Mouse (Mus musculus) cortical plate, adult 2 months (tissue): ENCODE results near the gene Farp1.

Experiments used
- CTCF ChIP-seq: fragments of 200-500 bp; IDR thresholded peaks from 2 replicates; pipeline ENCODE4 v1.5.1; 2011; ENCODE audit warnings: mild to moderate bottlenecking, control low read depth, low read length; ENCODE audit not compliant: insufficient read depth; ENCODE audit errors: extremely low read depth
- POLR2A ChIP-seq: fragments of 200-500 bp; IDR thresholded peaks from 2 replicates; pipeline ENCODE4 v1.6.1; 2011; ENCODE audit warnings: mild to moderate bottlenecking, low read length, control low read depth; ENCODE audit not compliant: insufficient read depth; ENCODE audit errors: extremely low read depth

DNA sequence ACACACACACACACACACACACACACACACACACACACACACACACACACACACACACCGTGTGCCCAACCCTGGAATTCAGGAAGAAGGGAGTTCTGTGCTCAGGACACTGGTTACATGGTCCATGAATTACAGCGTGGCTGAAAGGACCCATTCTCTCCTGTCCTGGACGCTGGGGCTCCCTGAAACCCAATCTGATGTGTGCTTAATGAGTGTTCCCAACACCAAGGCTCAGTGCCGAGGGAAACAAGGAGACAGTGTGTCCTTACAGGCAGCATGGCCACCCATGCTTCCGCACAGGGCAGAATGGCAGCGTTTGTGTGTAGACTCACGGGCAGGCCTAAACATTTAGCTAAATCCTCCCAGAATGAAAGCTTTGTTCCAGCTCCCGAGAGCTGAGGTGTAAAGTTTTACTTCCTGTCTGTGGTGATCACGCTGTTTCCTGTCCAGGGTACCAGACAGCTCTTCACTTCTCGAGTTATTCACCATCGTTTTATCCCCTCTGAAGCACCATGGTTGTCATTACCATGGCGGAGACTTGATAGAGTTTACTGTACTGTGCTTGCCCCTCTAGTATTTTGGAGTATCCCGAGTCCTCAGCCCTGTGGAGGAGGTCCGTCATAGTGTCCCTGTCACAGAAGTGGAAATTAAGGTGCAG, 164.0 kb downstream of the Farp1 start:
- no peak for TF ChIP-seq CTCF
- TF ChIP-seq POLR2A, result no peak
